Mouse (Mus musculus) cortical plate, adult 2 months (tissue): ENCODE results near the gene Gtpbp1.

Source experiments
- CTCF ChIP-seq: fragments of 200-500 bp; IDR thresholded peaks from 2 replicates; pipeline ENCODE4 v1.5.1; 2011; ENCODE audit warnings: mild to moderate bottlenecking, control low read depth, low read length; ENCODE audit not compliant: insufficient read depth; ENCODE audit errors: extremely low read depth
- POLR2A ChIP-seq: fragments of 200-500 bp; IDR thresholded peaks from 2 replicates; pipeline ENCODE4 v1.6.1; 2011; ENCODE audit warnings: mild to moderate bottlenecking, low read length, control low read depth; ENCODE audit not compliant: insufficient read depth; ENCODE audit errors: extremely low read depth

DNA sequence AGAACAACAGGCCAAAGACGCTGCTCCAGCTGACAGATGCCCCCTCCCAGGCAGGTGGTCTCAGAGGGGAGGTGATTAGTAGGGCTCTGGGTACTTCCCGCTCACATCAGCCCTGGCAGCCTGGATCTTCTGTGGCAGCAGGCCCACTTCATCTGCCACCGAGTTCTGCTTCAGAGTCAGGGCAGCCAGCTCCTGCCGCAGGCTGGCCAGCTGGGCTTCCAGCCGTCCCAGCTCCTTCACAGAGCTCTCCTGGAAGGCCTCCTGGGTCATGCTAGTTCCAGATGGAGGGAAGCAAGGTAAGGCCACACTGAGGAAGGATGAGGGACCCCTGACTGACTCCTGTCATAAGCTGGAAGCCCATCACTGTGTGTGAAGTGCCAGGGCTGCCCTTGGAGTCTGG lies 37.7 kb downstream of the Gtpbp1 start:
- no peak for TF ChIP-seq CTCF
- no peak for TF ChIP-seq POLR2A
